Mouse (Mus musculus): ENCODE data around the gene Nr5a1. TPM values are rescaled to one million over a fixed set of nuclear protein-coding genes. Genes with fewer than 3 reads are reported as not detected.
A peak's percentile ranks its signal among the peaks of the same experiment; 100 is the strongest.

The Nr5a1 gene
- total RNA-seq (2014; rRNA removed; ENCODE audit: low replicate concordance) (not detected in 2 replicates), polyA plus RNA-seq (2015; fragmentation: Nextera tagmentation; extraction: Ambion mirVana) (not detected in 2 replicates)

- DNase-seq (ENCODE audit: low spot score) (no peak), ATAC-seq (ENCODE audit: insufficient read depth, low read depth) (no peak)
- no peak within 1 kb of the TSS for H3K9ac ChIP-seq (replicated peaks; ENCODE audit: low read depth, low read length)
- 89% methylated on average over 13 of the region's 13 CpGs for WGBS
- peaks cover 55% of the 10 kb centered on the region for H3K27me3 ChIP-seq (ENCODE audit: control insufficient read depth, insufficient read depth, low read length)
- no peak within 1 kb of the TSS for H3K4me3 ChIP-seq (ENCODE audit: low read depth, low read length)
- no peak for TF ChIP-seq CTCF (IDR thresholded peaks at IDR 0.05; ENCODE audit: low read depth)
- no peak for TF ChIP-seq EP300 (IDR thresholded peaks at IDR 0.05; ENCODE audit: low read depth)
- no peak within 1 kb of the TSS for H3K27ac ChIP-seq (ENCODE audit: low read depth)
- no peaks in the 10 kb centered on the region for H3K9me3 ChIP-seq (replicated peaks; ENCODE audit: control insufficient read depth, low read length)
- H3K4me1 ChIP-seq (ENCODE audit: control insufficient read depth, insufficient read depth): no peaks in the 10 kb centered on the region
- H3K4me2 ChIP-seq (ENCODE audit: low read depth, low read length): no peak within 1 kb of the TSS
- H3K36me3 ChIP-seq (replicated peaks; ENCODE audit: control insufficient read depth, insufficient read depth, low read length): no peaks in the 10 kb centered on the region
These were observed at the start of gene Nr5a1 for GRCm38 (mm10) chr2:38714324-38714723. Nr5a1 (minus strand) TSS chr2:38714542.

- H3K4me3 ChIP-seq (ENCODE audit: low read depth, low read length): no peak overlapping the region
- no peaks in the 10 kb centered on the region for H3K4me1 ChIP-seq (ENCODE audit: control insufficient read depth, insufficient read depth)
- H3K36me3 ChIP-seq (replicated peaks; ENCODE audit: control insufficient read depth, insufficient read depth, low read length): no peaks in the 10 kb centered on the region
- no peaks in the 10 kb centered on the region for H3K9me3 ChIP-seq (replicated peaks; ENCODE audit: control insufficient read depth, low read length)
- no peak for ATAC-seq (ENCODE audit: insufficient read depth, low read depth)
- no peaks in the 10 kb centered on the region for H3K27me3 ChIP-seq (ENCODE audit: control insufficient read depth, insufficient read depth, low read length)
- no peak overlapping the region for H3K4me2 ChIP-seq (ENCODE audit: low read depth, low read length)
- 67% methylated on average over 3 of the region's 3 CpGs for WGBS
- TF ChIP-seq CTCF (IDR thresholded peaks at IDR 0.05; ENCODE audit: low read depth) (no peak), EP300 (IDR thresholded peaks at IDR 0.05; ENCODE audit: low read depth) (no peak)
- no peak overlapping the region for H3K9ac ChIP-seq (replicated peaks; ENCODE audit: low read depth, low read length)
- no peak for DNase-seq (ENCODE audit: low spot score)
- H3K27ac ChIP-seq (ENCODE audit: low read depth): no peak overlapping the region
These were observed 25.5 kb upstream of the Nr5a1 start for GRCm38 (mm10) chr2:38739847-38740246.

GRCm38 (mm10) chr2:38739410-38739809, 25.1 kb upstream of the Nr5a1 start:
- no peaks in the 10 kb centered on the region for H3K9me3 ChIP-seq (replicated peaks; ENCODE audit: control insufficient read depth, low read length)
- no peak overlapping the region for H3K9ac ChIP-seq (replicated peaks; ENCODE audit: low read depth, low read length)
- DNase-seq (ENCODE audit: low spot score) (peak; percentile 43), ATAC-seq (ENCODE audit: insufficient read depth, low read depth) (no peak)
- H3K27me3 ChIP-seq (ENCODE audit: control insufficient read depth, insufficient read depth, low read length): no peaks in the 10 kb centered on the region
- no peak overlapping the region for H3K4me2 ChIP-seq (ENCODE audit: low read depth, low read length)
- WGBS: 19% methylated on average over 7 of the region's 7 CpGs
- H3K36me3 ChIP-seq (replicated peaks; ENCODE audit: control insufficient read depth, insufficient read depth, low read length): no peaks in the 10 kb centered on the region
- no peak overlapping the region for H3K27ac ChIP-seq (ENCODE audit: low read depth)
- TF ChIP-seq EP300 (IDR thresholded peaks at IDR 0.05; ENCODE audit: low read depth) (no peak), CTCF (IDR thresholded peaks at IDR 0.05; ENCODE audit: low read depth) (peak; percentile 84)
- no peak overlapping the region for H3K4me3 ChIP-seq (ENCODE audit: low read depth, low read length)
- H3K4me1 ChIP-seq (ENCODE audit: control insufficient read depth, insufficient read depth): no peaks in the 10 kb centered on the region

- no peak overlapping the region for H3K27ac ChIP-seq (ENCODE audit: low read depth)
- no peaks in the 10 kb centered on the region for H3K36me3 ChIP-seq (replicated peaks; ENCODE audit: control insufficient read depth, insufficient read depth, low read length)
- DNase-seq (ENCODE audit: low spot score) (no peak), ATAC-seq (ENCODE audit: insufficient read depth, low read depth) (no peak)
- H3K9ac ChIP-seq (replicated peaks; ENCODE audit: low read depth, low read length): no peak overlapping the region
- no peak overlapping the region for H3K4me3 ChIP-seq (ENCODE audit: low read depth, low read length)
- TF ChIP-seq CTCF (IDR thresholded peaks at IDR 0.05; ENCODE audit: low read depth): no peak
- no peak for TF ChIP-seq EP300 (IDR thresholded peaks at IDR 0.05; ENCODE audit: low read depth)
- 87% methylated on average over 14 of the region's 14 CpGs for WGBS
- no peaks in the 10 kb centered on the region for H3K4me1 ChIP-seq (ENCODE audit: control insufficient read depth, insufficient read depth)
- H3K27me3 ChIP-seq (ENCODE audit: control insufficient read depth, insufficient read depth, low read length): no peaks in the 10 kb centered on the region
- H3K9me3 ChIP-seq (replicated peaks; ENCODE audit: control insufficient read depth, low read length): no peaks in the 10 kb centered on the region
- H3K4me2 ChIP-seq (ENCODE audit: low read depth, low read length): no peak overlapping the region
These were observed 24.4 kb upstream of the Nr5a1 start for GRCm38 (mm10) chr2:38738601-38739301.

GRCm38 (mm10) chr2:38735740-38736139, 21.4 kb upstream of the Nr5a1 start:
- Histone ChIP-seq H3K27ac (ENCODE audit: low read depth) (no peak overlapping the region), H3K36me3 (replicated peaks; ENCODE audit: control insufficient read depth, insufficient read depth, low read length) (no peaks in the 10 kb centered on the region), H3K4me1 (ENCODE audit: control insufficient read depth, insufficient read depth) (no peaks in the 10 kb centered on the region), H3K9ac (replicated peaks; ENCODE audit: low read depth, low read length) (no peak overlapping the region), H3K4me3 (ENCODE audit: low read depth, low read length) (no peak overlapping the region), H3K4me2 (ENCODE audit: low read depth, low read length) (no peak overlapping the region), H3K27me3 (ENCODE audit: control insufficient read depth, insufficient read depth, low read length) (no peaks in the 10 kb centered on the region), H3K9me3 (replicated peaks; ENCODE audit: control insufficient read depth, low read length) (no peaks in the 10 kb centered on the region)
- no peak for ATAC-seq (ENCODE audit: insufficient read depth, low read depth)
- DNase-seq (ENCODE audit: low spot score): no peak
- no peak for TF ChIP-seq CTCF (IDR thresholded peaks at IDR 0.05; ENCODE audit: low read depth)
- TF ChIP-seq EP300 (IDR thresholded peaks at IDR 0.05; ENCODE audit: low read depth): no peak

DNA sequence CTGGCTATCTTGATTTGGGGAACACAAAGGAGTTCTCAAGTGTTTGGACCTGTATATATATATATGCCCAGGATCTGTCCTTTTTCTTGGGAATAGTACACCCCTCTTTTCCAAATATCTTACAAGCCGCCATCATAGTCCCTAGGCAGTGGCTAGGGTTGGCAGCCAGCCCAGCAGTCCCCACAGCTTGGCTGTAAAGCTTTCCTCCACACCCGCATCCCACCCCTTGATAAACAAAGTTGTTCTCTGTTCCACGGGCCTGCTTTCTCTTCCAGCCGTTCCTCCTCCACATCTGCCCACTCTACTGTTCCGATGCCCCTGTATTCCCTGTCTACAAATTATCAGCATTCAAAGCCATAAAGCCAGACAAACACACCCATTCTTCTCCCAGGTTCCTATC, 20.4 kb upstream of the Nr5a1 start:
- H3K9me3 ChIP-seq (replicated peaks; ENCODE audit: control insufficient read depth, low read length): no peaks in the 10 kb centered on the region
- DNase-seq (ENCODE audit: low spot score) (no peak), ATAC-seq (ENCODE audit: insufficient read depth, low read depth) (no peak)
- no peak overlapping the region for H3K27ac ChIP-seq (ENCODE audit: low read depth)
- no peak overlapping the region for H3K4me3 ChIP-seq (ENCODE audit: low read depth, low read length)
- H3K36me3 ChIP-seq (replicated peaks; ENCODE audit: control insufficient read depth, insufficient read depth, low read length): no peaks in the 10 kb centered on the region
- no peak overlapping the region for H3K9ac ChIP-seq (replicated peaks; ENCODE audit: low read depth, low read length)
- no peaks in the 10 kb centered on the region for H3K27me3 ChIP-seq (ENCODE audit: control insufficient read depth, insufficient read depth, low read length)
- H3K4me1 ChIP-seq (ENCODE audit: control insufficient read depth, insufficient read depth): no peaks in the 10 kb centered on the region
- TF ChIP-seq EP300 (IDR thresholded peaks at IDR 0.05; ENCODE audit: low read depth) (no peak), CTCF (IDR thresholded peaks at IDR 0.05; ENCODE audit: low read depth) (no peak)
- H3K4me2 ChIP-seq (ENCODE audit: low read depth, low read length): no peak overlapping the region
- WGBS: 38% methylated on average over 5 of the region's 5 CpGs
